8 mouse cellular contexts compared by ENCODE assay signal in the genomic region with DNA sequence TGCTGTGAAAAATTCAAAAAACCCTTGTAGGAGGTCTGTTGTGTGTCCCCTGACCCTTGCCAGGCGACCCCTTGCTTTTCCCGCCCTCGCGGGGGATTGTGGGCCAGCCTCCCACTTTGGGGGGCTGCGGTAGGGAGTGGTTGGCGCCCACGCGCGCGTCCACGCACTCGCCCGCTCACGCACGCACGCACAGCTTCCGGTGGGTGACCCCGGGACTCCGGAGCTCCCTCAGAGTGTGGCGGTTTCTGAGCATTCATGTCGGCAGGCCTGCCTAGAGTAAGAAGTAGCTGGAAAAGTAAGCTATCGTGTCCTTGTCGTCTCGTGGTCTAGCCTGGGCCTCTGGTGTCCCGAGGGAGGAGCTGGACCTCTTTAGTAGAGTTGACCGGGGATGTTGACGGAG. TPM values are rescaled to one million over a fixed set of nuclear protein-coding genes. Genes with fewer than 3 reads are reported as not detected.
DNase-seq lines count a peak whose midpoint lies in the region; ATAC-seq and TF ChIP-seq lines count a peak whose summit lies in the region.

Gene Rad51c, minus strand, starts transcription at position 79 of the 400 bp plus-strand sequence.
Gene Tex14, plus strand, starts transcription at position 190 of the 400 bp plus-strand sequence.

- H3K9me3 ChIP-seq in kidney, embryonic 14.5 days (ENCODE audit: control insufficient read depth, low read length): no peaks in the 10 kb centered on the region
- H3K9me3 ChIP-seq in G1E (replicated peaks): no peaks in the 10 kb centered on the region
- H3K9me3 ChIP-seq in embryonic facial prominence, embryonic 15.5 days (replicated peaks): no peaks in the 10 kb centered on the region
- no peaks in the 10 kb centered on the region for H3K9me3 ChIP-seq in intestine, embryonic 14.5 days (ENCODE audit: control insufficient read depth, low read length)
- no peaks in the 10 kb centered on the region for H3K9me3 ChIP-seq in midbrain, embryonic 10.5 days (replicated peaks)

- no peak for TF ChIP-seq CTCF in G1E (IDR thresholded peaks at IDR 0.05; ENCODE audit: low read depth, low read length)

- peak within 1 kb of the TSS; percentile 64 for H3K4me2 ChIP-seq in kidney, embryonic 14.5 days (replicated peaks; ENCODE audit: low read depth, low read length)
- H3K4me2 ChIP-seq in embryonic facial prominence, embryonic 15.5 days (replicated peaks): peak within 1 kb of the TSS; percentile 69
- peak within 1 kb of the TSS; percentile 68 for H3K4me2 ChIP-seq in intestine, embryonic 14.5 days (ENCODE audit: low read length)

- no peaks in the 10 kb centered on the region for H3K36me3 ChIP-seq in kidney, embryonic 14.5 days (ENCODE audit: control insufficient read depth, insufficient read depth, low read length)
- H3K36me3 ChIP-seq in G1E (replicated peaks): peaks cover 2% of the 10 kb centered on the region
- H3K36me3 ChIP-seq in embryonic facial prominence, embryonic 15.5 days: peaks cover 7% of the 10 kb centered on the region; the same call in 1 of the 2 replicates
- H3K36me3 ChIP-seq in intestine, embryonic 14.5 days (ENCODE audit: control insufficient read depth, insufficient read depth, low read length): no peaks in the 10 kb centered on the region
- peaks cover 25% of the 10 kb centered on the region for H3K36me3 ChIP-seq in midbrain, embryonic 10.5 days

- peak within 1 kb of the TSS; percentile 82 for H3K27ac ChIP-seq in kidney, embryonic 14.5 days (ENCODE audit: low read depth, low read length)
- peak within 1 kb of the TSS; percentile 95 for H3K27ac ChIP-seq in embryonic facial prominence, embryonic 15.5 days (replicated peaks)
- H3K27ac ChIP-seq in intestine, embryonic 14.5 days (ENCODE audit: low read depth): peak within 1 kb of the TSS; percentile 88
- H3K27ac ChIP-seq in midbrain, embryonic 10.5 days (replicated peaks): peak within 1 kb of the TSS; percentile 93

- peak; percentile 59 for ATAC-seq in kidney, embryonic 14.5 days (ENCODE audit: low FRiP score, low TSS enrichment)
- no peak for ATAC-seq in G1E (ENCODE audit: extremely low read depth, insufficient number of reproducible peaks, low FRiP score, poor library complexity, severe bottlenecking)
- ATAC-seq in embryonic facial prominence, embryonic 15.5 days (ENCODE audit: insufficient number of reproducible peaks, low FRiP score, low TSS enrichment, low read depth): no peak
- ATAC-seq in intestine, embryonic 14.5 days (replicated peaks; ENCODE audit: low FRiP score, low TSS enrichment, low read depth): peak; percentile 21; the same call in 1 of the 2 replicates

- DNase-seq in kidney, adult 8-10 months: no peak
- DNase-seq in G1E (ENCODE audit: low spot score): no peak
- no peak for DNase-seq in intestine, embryonic 14.5 days (ENCODE audit: low spot score)
- DNase-seq in midbrain, embryonic 10.5 days (ENCODE audit: low spot score): no peak
- DNase-seq in thymus, postnatal 25 days: peak; percentile 37
- no peak for DNase-seq in layer of hippocampus, adult 18-20 months (ENCODE audit: low spot score in 2 of 2)

- H3K4me1 ChIP-seq in kidney, embryonic 14.5 days (ENCODE audit: control insufficient read depth, insufficient read depth, low read length): no peaks in the 10 kb centered on the region
- H3K4me1 ChIP-seq in G1E (ENCODE audit: insufficient read depth, low read depth, low read length): peaks cover 14% of the 10 kb centered on the region
- peaks cover 6% of the 10 kb centered on the region for H3K4me1 ChIP-seq in embryonic facial prominence, embryonic 15.5 days
- H3K4me1 ChIP-seq in intestine, embryonic 14.5 days (replicated peaks; ENCODE audit: control insufficient read depth, insufficient read depth, low read length): 0 out of 2 replicates have a peak, but pooled peaks cover 3% of the 10 kb centered on the region
- H3K4me1 ChIP-seq in midbrain, embryonic 10.5 days: peaks cover 6% of the 10 kb centered on the region

- H3K9ac ChIP-seq in kidney, embryonic 14.5 days (ENCODE audit: low read depth, low read length): peak within 1 kb of the TSS; percentile 70
- H3K9ac ChIP-seq in embryonic facial prominence, embryonic 15.5 days: peak within 1 kb of the TSS; percentile 64
- peak within 1 kb of the TSS; percentile 73 for H3K9ac ChIP-seq in intestine, embryonic 14.5 days (ENCODE audit: low read length)

- H3K27me3 ChIP-seq in kidney, embryonic 14.5 days (ENCODE audit: control insufficient read depth, insufficient read depth, low read length): no peaks in the 10 kb centered on the region
- H3K27me3 ChIP-seq in G1E (ENCODE audit: insufficient read depth, low read length): peaks cover 4% of the 10 kb centered on the region
- H3K27me3 ChIP-seq in embryonic facial prominence, embryonic 15.5 days: no peaks in the 10 kb centered on the region
- H3K27me3 ChIP-seq in intestine, embryonic 14.5 days (replicated peaks; ENCODE audit: control insufficient read depth, insufficient read depth, low read length): no peaks in the 10 kb centered on the region
- no peaks in the 10 kb centered on the region for H3K27me3 ChIP-seq in midbrain, embryonic 10.5 days (ENCODE audit: low read depth, poor library complexity, severe bottlenecking)

- H3K4me3 ChIP-seq in kidney, embryonic 14.5 days (ENCODE audit: low read length): peak within 1 kb of the TSS; percentile 60
- H3K4me3 ChIP-seq in G1E (ENCODE audit: low read depth, low read length): peak within 1 kb of the TSS; percentile 75
- H3K4me3 ChIP-seq in embryonic facial prominence, embryonic 15.5 days (replicated peaks): peak within 1 kb of the TSS; percentile 64
- peak within 1 kb of the TSS; percentile 56 for H3K4me3 ChIP-seq in intestine, embryonic 14.5 days (ENCODE audit: low read depth, low read length)
- peak within 1 kb of the TSS; percentile 63 for H3K4me3 ChIP-seq in midbrain, embryonic 10.5 days

- WGBS in kidney, embryonic 14.5 days: 78% methylated on average over 27 of the region's 27 CpGs
- WGBS in embryonic facial prominence, embryonic 15.5 days: 69% methylated on average over 27 of the region's 27 CpGs
- 77% methylated on average over 27 of the region's 27 CpGs for WGBS in intestine, embryonic 14.5 days
- 77% methylated on average over 27 of the region's 27 CpGs for WGBS in midbrain, embryonic 10.5 days

RNA-seq across cellular contexts. Expression of gene Rad51c, which starts in this region (rescaled TPM):
- 7.4 and 8.2 TPM in 2 replicates for polyA plus RNA-seq in kidney, embryonic 14.5 days (2014; fragmentation: Nextera tagmentation; extraction: Ambion mirVana)
- total RNA-seq in G1E (2014; fragmentation: Nextera tagmentation): 4.4 and 4.7 TPM in 2 replicates
- total RNA-seq in G1E (2017): 3.8 and 5.8 TPM in 2 replicates
- polyA plus RNA-seq in G1E (2012): 0.59 and 0.74 TPM in 2 replicates
- polyA plus RNA-seq in embryonic facial prominence, embryonic 15.5 days (2015; fragmentation: Nextera tagmentation; extraction: Ambion mirVana): 6.4 and 7.3 TPM in 2 replicates
- 6.8 and 8.1 TPM in 2 replicates for polyA plus RNA-seq in intestine, embryonic 14.5 days (2014; fragmentation: Nextera tagmentation; extraction: Ambion mirVana)
- 13.1 and 15.1 TPM in 2 replicates for polyA plus RNA-seq in midbrain, embryonic 10.5 days (2016; fragmentation: Nextera tagmentation; extraction: Ambion mirVana)
- 1 to 10 TPM; 4.5 to 4.6 TPM for total RNA-seq in layer of hippocampus, adult 18-20 months (2021)

RNA-seq across cellular contexts. Expression of gene Tex14, which starts in this region (rescaled TPM):
- polyA plus RNA-seq in kidney, embryonic 14.5 days (2014; fragmentation: Nextera tagmentation; extraction: Ambion mirVana): 0.27 and 0.71 TPM in 2 replicates
- not detected in 2 replicates for total RNA-seq in G1E (2014; fragmentation: Nextera tagmentation)
- 0.12 and 0.16 TPM in 2 replicates for total RNA-seq in G1E (2017)
- not detected in 2 replicates for polyA plus RNA-seq in G1E (2012)
- 1.7 and 2.0 TPM in 2 replicates for polyA plus RNA-seq in embryonic facial prominence, embryonic 15.5 days (2015; fragmentation: Nextera tagmentation; extraction: Ambion mirVana)
- polyA plus RNA-seq in intestine, embryonic 14.5 days (2014; fragmentation: Nextera tagmentation; extraction: Ambion mirVana): 0.65 and 1.4 TPM in 2 replicates
- 0.37 TPM in 1 of 2 replicates, not detected in the other for polyA plus RNA-seq in midbrain, embryonic 10.5 days (2016; fragmentation: Nextera tagmentation; extraction: Ambion mirVana)
- under 1 TPM; 0.15 to 0.23 TPM for total RNA-seq in layer of hippocampus, adult 18-20 months (2021)

Comparison
In these comparisons a context has a peak if more than half of its experiments do, and no peak if none do; other contexts are left out.
1. ATAC-seq: peak in kidney, embryonic 14.5 days (single experiment) and intestine, embryonic 14.5 days (single experiment); none in G1E (single experiment) and embryonic facial prominence, embryonic 15.5 days (single experiment).
2. Peak in every context shown above with its lines, with median percentiles within 50 percentile points of each other: H3K27ac ChIP-seq, H3K4me2 ChIP-seq, H3K4me3 ChIP-seq and H3K9ac ChIP-seq.